Mouse (Mus musculus) megakaryocyte-erythroid progenitor cell, adult 5-6 weeks (primary cell): Measurements from ENCODE around the gene Gm45837. TPM values are rescaled to one million over a fixed set of nuclear protein-coding genes. Genes with fewer than 3 reads are reported as not detected.
A peak's percentile ranks its signal among the peaks of the same experiment; 100 is the strongest.

Experiments used
- ATAC-seq: replicated peaks from 2 replicates; pipeline ENCODE4 v1.8.0; 2016; ENCODE audit warnings: mild to moderate bottlenecking, inconsistent platforms; ENCODE audit not compliant: severe bottlenecking, poor library complexity, low FRiP score, low TSS enrichment
- total RNA-seq, 2 experiments: library from RNA; stranded (forward) in 1 of 2; stranded (reverse) in 1 of 2; fragments of 200-1000, 215-1000 nt in 1 of 2; fragments of >200 nt in 1 of 2; fragmentation: Nextera tagmentation in 1 of 2; gene quantifications; 2 replicates each; pipeline ENCODE4 v1.2.3; 2014 to 2017

Gene Gm45837
- total RNA-seq, 2 experiments from 2014 or later: not detected

GRCm38 (mm10) chr7:101480671-101481070 lies 70.0 kb downstream of the Gm45837 start:
- ATAC-seq: no peak

GRCm38 (mm10) chr7:101481872-101482498 lies 71.3 kb downstream of the Gm45837 start:
- ATAC-seq: no peak

- no peak for ATAC-seq
These were observed 71.9 kb downstream of the Gm45837 start for GRCm38 (mm10) chr7:101482499-101483081.

- 0 out of 2 replicates have a peak, but pooled peaks have one; percentile 1 for ATAC-seq
These were observed 72.9 kb downstream of the Gm45837 start for GRCm38 (mm10) chr7:101483498-101484115.

- ATAC-seq: no peak
These were observed 76.4 kb downstream of the Gm45837 start for GRCm38 (mm10) chr7:101487102-101487501.

- ATAC-seq: no peak
These were observed 80.3 kb downstream of the Gm45837 start for GRCm38 (mm10) chr7:101490952-101491351.

GRCm38 (mm10) chr7:101498385-101498784 lies 87.7 kb downstream of the Gm45837 start:
- ATAC-seq: no peak

GRCm38 (mm10) chr7:101499251-101499650 lies 88.6 kb downstream of the Gm45837 start:
- no peak for ATAC-seq

GRCm38 (mm10) chr7:101499701-101500100 lies 89.0 kb downstream of the Gm45837 start:
- ATAC-seq: no peak

GRCm38 (mm10) chr7:101501236-101501635 lies 90.5 kb downstream of the Gm45837 start:
- ATAC-seq: no peak

GRCm38 (mm10) chr7:101501675-101502074 lies 91.0 kb downstream of the Gm45837 start:
- ATAC-seq: no peak

- ATAC-seq: peak; percentile 59; the same call in 1 of the 2 replicates
These were observed 92.7 kb downstream of the Gm45837 start for GRCm38 (mm10) chr7:101503351-101503750.

GRCm38 (mm10) chr7:101503803-101504202 lies 93.1 kb downstream of the Gm45837 start:
- peak; percentile 49; the same call in 1 of the 2 replicates for ATAC-seq

- peak; percentile 48; the same call in 1 of the 2 replicates for ATAC-seq
These were observed 93.8 kb downstream of the Gm45837 start for GRCm38 (mm10) chr7:101504507-101504906.

GRCm38 (mm10) chr7:101509212-101509611 lies 98.5 kb downstream of the Gm45837 start:
- ATAC-seq: no peak

GRCm38 (mm10) chr7:101513655-101514054 lies 103.0 kb downstream of the Gm45837 start:
- no peak for ATAC-seq

GRCm38 (mm10) chr7:101514768-101515167 lies 104.1 kb downstream of the Gm45837 start:
- no peak for ATAC-seq

- ATAC-seq: no peak
These were observed 104.6 kb downstream of the Gm45837 start for GRCm38 (mm10) chr7:101515295-101515694.

GRCm38 (mm10) chr7:101516460-101516859 lies 105.8 kb downstream of the Gm45837 start:
- ATAC-seq: no peak

GRCm38 (mm10) chr7:101521696-101522095 lies 111.0 kb downstream of the Gm45837 start:
- no peak for ATAC-seq

- ATAC-seq: no peak
These were observed 112.5 kb downstream of the Gm45837 start for GRCm38 (mm10) chr7:101523205-101523604.
